Comparison of ENCODE assay signal across 32 mouse cellular contexts in the genomic region with DNA sequence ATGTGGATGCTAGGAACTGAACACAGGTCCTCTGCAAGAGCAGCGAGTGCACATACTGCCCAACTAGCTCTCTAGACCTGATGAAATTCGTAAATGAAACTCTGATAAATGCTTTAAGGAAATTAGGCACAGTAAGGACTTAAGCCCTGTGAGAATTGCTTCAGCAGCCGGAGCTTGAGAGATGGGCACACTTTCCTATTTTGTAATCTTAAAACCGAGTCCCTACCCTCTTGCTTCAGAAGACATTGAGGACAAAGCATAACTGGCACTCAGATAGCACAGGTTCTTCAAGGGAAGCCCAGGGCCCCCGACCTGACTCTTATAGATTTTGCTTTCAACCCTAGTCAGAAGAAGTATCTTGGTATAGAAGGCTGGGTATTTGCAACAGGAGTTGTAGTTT. TPM values are rescaled to one million over a fixed set of nuclear protein-coding genes. Genes with fewer than 3 reads are reported as not detected.
"Had no signal": no experiment of that assay in that cellular context is flagged by ENCODE, and none has a peak within 500 bp of the region (broad histone marks: within the 10 kb centered on the region; RNA-seq: fewer than 3 reads in every experiment).

No protein-coding gene starts in this region.

- H3K36me3 ChIP-seq: kidney, embryonic 15.5 days; liver, embryonic 12.5 days; liver, embryonic 15.5 days; midbrain, embryonic 12.5 days; midbrain, embryonic 15.5 days; neural tube, embryonic 13.5 days had no signal

- H3K4me2 ChIP-seq: kidney, embryonic 15.5 days; liver, embryonic 12.5 days; liver, embryonic 15.5 days; lung, embryonic 14.5 days; midbrain, embryonic 12.5 days; midbrain, embryonic 15.5 days; neural tube, embryonic 13.5 days had no signal

- H3K9ac ChIP-seq: kidney, embryonic 15.5 days; liver, embryonic 12.5 days; liver, embryonic 15.5 days; lung, embryonic 14.5 days; midbrain, embryonic 12.5 days; midbrain, embryonic 15.5 days; neural tube, embryonic 13.5 days had no signal

- H3K4me3 ChIP-seq: kidney, embryonic 15.5 days; left cerebral cortex, adult 2 months; liver, embryonic 12.5 days; liver, embryonic 15.5 days; midbrain, embryonic 12.5 days; midbrain, embryonic 15.5 days; myocyte; neural tube, embryonic 13.5 days had no signal

- H3K27me3 ChIP-seq: midbrain, embryonic 15.5 days had no signal

- H3K27ac ChIP-seq: kidney, embryonic 15.5 days; left cerebral cortex, adult 2 months; liver, embryonic 12.5 days; liver, embryonic 15.5 days; macrophage; midbrain, embryonic 12.5 days; midbrain, embryonic 15.5 days; neural tube, embryonic 13.5 days had no signal

- H3K9me3 ChIP-seq: kidney, embryonic 15.5 days; liver, embryonic 12.5 days; liver, embryonic 15.5 days; midbrain, embryonic 12.5 days; midbrain, embryonic 15.5 days; neural tube, embryonic 13.5 days had no signal

- ATAC-seq: liver, embryonic 12.5 days; lung, postnatal 0 days; midbrain, embryonic 15.5 days had no signal

- DNase-seq: kidney, adult 11 months; kidney, adult 8-10 months; kidney, postnatal 10 days; kidney, postnatal 36 days; layer of hippocampus, postnatal 36 days; lung, embryonic 14.5 days; retina, postnatal 1 day; right cerebral cortex, postnatal 25 days; thymus, adult 18-20 months; thymus, postnatal 36 days had no signal

- H3K4me1 ChIP-seq: liver, embryonic 12.5 days; liver, embryonic 15.5 days; midbrain, embryonic 12.5 days; midbrain, embryonic 15.5 days; neural tube, embryonic 13.5 days had no signal

RNA-seq across cellular contexts. Expression of a gene that starts 14.5 kb away (rescaled TPM):
- total RNA-seq: layer of hippocampus, adult 8-10 months; layer of hippocampus, postnatal 10 days; layer of hippocampus, postnatal 36 days; left cerebral cortex, adult 2 months; left cerebral cortex, postnatal 10 days; left cerebral cortex, postnatal 36 days; megakaryocyte-erythroid progenitor cell, adult 5-6 weeks; monocyte, adult 5-6 weeks; neutrophil, adult 5-6 weeks had no signal
- polyA plus RNA-seq: limb, embryonic 14.5 days; liver, embryonic 12.5 days; liver, embryonic 15.5 days; lung, embryonic 14.5 days; macrophage; small intestine, adult 2 months; spleen, adult 2 months; testis, adult 2 months had no signal

RNA-seq across cellular contexts. Expression of a gene that starts 50.3 kb away (rescaled TPM):
- polyA plus RNA-seq: myocyte had no signal

RNA-seq across cellular contexts. Expression of a gene that starts 57.6 kb away (rescaled TPM):
- total RNA-seq: layer of hippocampus, postnatal 10 days; layer of hippocampus, postnatal 36 days; left cerebral cortex, adult 2 months; left cerebral cortex, postnatal 10 days; left cerebral cortex, postnatal 36 days; megakaryocyte-erythroid progenitor cell, adult 5-6 weeks; monocyte, adult 5-6 weeks; neutrophil, adult 5-6 weeks had no signal
- polyA plus RNA-seq: limb, embryonic 11.5 days; liver, embryonic 12.5 days; lung, embryonic 14.5 days; lung, postnatal 0 days; macrophage; midbrain, embryonic 12.5 days; midbrain, embryonic 15.5 days; myocyte; neural tube, embryonic 13.5 days; spleen, adult 2 months had no signal
